Mouse (Mus musculus) lung, postnatal 0 days (tissue): Measurements from ENCODE around the gene B3glct. TPM values are rescaled to one million over a fixed set of nuclear protein-coding genes. Genes with fewer than 3 reads are reported as not detected.

Experiments used
- ATAC-seq: fragments of 200-750 bp; cut with Nextera tagmentation; 2 replicates; pipeline ENCODE4 v1.8.0; 2017; ENCODE audit warnings: moderate library complexity
- DNase-seq: peaks from one replicate; pipeline ENCODE4 v3.0.0-alpha.2; 2016; ENCODE audit warnings: low spot score
- H3K27ac ChIP-seq: fragments of 300-500 bp; sonication (generic); 2 replicates; pipeline ENCODE4 v1.5.1; 2014; ENCODE audit warnings: antibody characterized with exemption, mild to moderate bottlenecking, low read length, mixed read lengths
- H3K27me3 ChIP-seq: fragments of 300-500 bp; sonication (generic); replicated peaks from 2 replicates; pipeline ENCODE4 v1.6.1; 2014; ENCODE audit warnings: low read length, mixed read lengths; ENCODE audit not compliant: insufficient read depth
- H3K36me3 ChIP-seq: fragments of 300-500 bp; sonication (generic); 2 replicates; pipeline ENCODE4 v1.6.1; 2014; ENCODE audit warnings: low read length, mixed read lengths; ENCODE audit not compliant: insufficient read depth
- H3K4me1 ChIP-seq: fragments of 300-500 bp; sonication (generic); 2 replicates; pipeline ENCODE4 v1.6.1; 2014; ENCODE audit warnings: antibody characterized with exemption, low read depth, low read length, mixed read lengths; ENCODE audit not compliant: insufficient read depth
- H3K4me2 ChIP-seq: fragments of 300-500 bp; sonication (generic); replicated peaks from 2 replicates; pipeline ENCODE4 v1.6.1; 2014; ENCODE audit warnings: low read depth, mild to moderate bottlenecking, low read length, moderate library complexity, mixed read lengths
- H3K4me3 ChIP-seq: fragments of 300-500 bp; sonication (generic); 2 replicates; pipeline ENCODE4 v1.5.1; 2014; ENCODE audit warnings: low read depth, low read length
- H3K9ac ChIP-seq: fragments of 300-500 bp; sonication (generic); replicated peaks from 2 replicates; pipeline ENCODE4 v1.6.1; 2014; ENCODE audit warnings: low read depth, mild to moderate bottlenecking
- H3K9me3 ChIP-seq: fragments of 300-500 bp; sonication (generic); 2 replicates; pipeline ENCODE4 v1.6.1; 2016; ENCODE audit warnings: low read length, mixed read lengths
- CTCF ChIP-seq: IDR thresholded peaks from 2 replicates; pipeline ENCODE4 v1.5.1; 2016; ENCODE audit warnings: antibody characterized with exemption, mild to moderate bottlenecking
- EP300 ChIP-seq: IDR thresholded peaks from 2 replicates; pipeline ENCODE4 v1.6.1; 2016; ENCODE audit warnings: antibody characterized with exemption, mild to moderate bottlenecking, control low read depth
- WGBS: fragments of 180-500 bp; shearing (Covaris S2); extraction: QIAGEN DNeasy Blood & Tissue Kit; methylation state at CpG from one replicate; pipeline ENCODE4 v1.1.7; 2014; 5-methylcytosine and 5-hydroxymethylcytosine counted together
- polyA plus RNA-seq: library from polyadenylated mRNA; unstranded; fragments of >200 nt; fragmentation: Nextera tagmentation; extraction: Ambion mirVana; gene quantifications from 2 replicates; pipeline ENCODE4 v1.2.1, GENCODE M21; 2015

Gene B3glct
- polyA plus RNA-seq, 1 experiment from 2014 or later: 5.0 TPM

GRCm38 (mm10) chr5:149780411-149780810 is 102.4 kb downstream of the B3glct start:
- Histone ChIP-seq H3K4me1 (no peaks in the 10 kb centered on the region), H3K9me3 (no peaks in the 10 kb centered on the region), H3K9ac (no peak overlapping the region), H3K27me3 (no peaks in the 10 kb centered on the region), H3K4me2 (no peak overlapping the region), H3K4me3 (no peak overlapping the region), H3K27ac (no peak overlapping the region), H3K36me3 (no peaks in the 10 kb centered on the region)
- 96% methylated on average over 2 of the region's 2 CpGs for WGBS
- TF ChIP-seq CTCF: peak; percentile 53
- no peak for TF ChIP-seq EP300
- ATAC-seq (no peak), DNase-seq (no peak)

DNA sequence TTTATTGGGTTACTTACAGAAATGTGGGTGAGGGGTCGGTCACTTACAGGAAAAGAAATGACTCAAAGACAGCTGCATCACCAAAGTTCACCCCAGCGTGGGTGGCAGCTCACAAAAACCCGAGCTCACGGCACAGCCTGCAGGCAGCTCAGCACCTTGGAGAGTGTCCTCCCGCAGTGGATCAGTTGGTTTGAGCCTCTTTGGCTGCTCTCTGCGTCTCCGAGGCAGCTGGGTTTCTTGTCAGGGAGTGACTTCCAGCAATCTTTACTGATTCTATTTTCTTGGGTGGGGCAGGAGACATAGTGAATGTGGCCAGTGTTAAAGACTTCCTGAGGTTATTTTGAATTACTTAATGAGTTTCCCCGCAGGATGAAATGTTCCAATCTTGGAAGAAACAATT is 112.1 kb downstream of the B3glct start:
- no peak for ATAC-seq
- no peaks in the 10 kb centered on the region for H3K4me1 ChIP-seq
- TF ChIP-seq EP300 (no peak), CTCF (no peak)
- WGBS: 17% methylated on average over 8 of the region's 8 CpGs
- DNase-seq: no peak
- no peaks in the 10 kb centered on the region for H3K36me3 ChIP-seq
- H3K27ac ChIP-seq: no peak overlapping the region
- H3K27me3 ChIP-seq: no peaks in the 10 kb centered on the region
- no peak overlapping the region for H3K9ac ChIP-seq
- H3K4me2 ChIP-seq: no peak overlapping the region
- H3K9me3 ChIP-seq: no peaks in the 10 kb centered on the region
- H3K4me3 ChIP-seq: no peak overlapping the region

- Histone ChIP-seq H3K9ac (no peak overlapping the region), H3K4me3 (no peak overlapping the region), H3K36me3 (no peaks in the 10 kb centered on the region), H3K4me2 (no peak overlapping the region), H3K4me1 (no peaks in the 10 kb centered on the region), H3K27me3 (no peaks in the 10 kb centered on the region), H3K9me3 (no peaks in the 10 kb centered on the region), H3K27ac (no peak overlapping the region)
- TF ChIP-seq CTCF (no peak), EP300 (no peak)
- ATAC-seq: no peak
- no peak for DNase-seq
- 54% methylated on average over 2 of the region's 2 CpGs for WGBS
Observed at GRCm38 (mm10) chr5:149810071-149810470, 132.0 kb downstream of the B3glct start.

- DNase-seq: no peak
Observed at GRCm38 (mm10) chr5:149811835-149812234, 133.8 kb downstream of the B3glct start.

More at GRCm38 (mm10) chr5:149811835-149812234, 133.8 kb downstream of the B3glct start:
- no peak overlapping the region for H3K4me3 ChIP-seq
- 23% methylated on average over 6 of the region's 6 CpGs for WGBS
- H3K27ac ChIP-seq: no peak overlapping the region
- no peak for ATAC-seq
- H3K9ac ChIP-seq: no peak overlapping the region
- H3K4me2 ChIP-seq: no peak overlapping the region
- no peaks in the 10 kb centered on the region for H3K27me3 ChIP-seq
- H3K9me3 ChIP-seq: no peaks in the 10 kb centered on the region
- H3K4me1 ChIP-seq: no peaks in the 10 kb centered on the region
- no peaks in the 10 kb centered on the region for H3K36me3 ChIP-seq
- TF ChIP-seq EP300: no peak
- no peak for TF ChIP-seq CTCF

Other genes starting within 250 kb of the B3glct start
- 3.0 and 4.9 TPM in 2 replicates for gene Tex26, start 238.6 kb upstream of the B3glct start, polyA plus RNA-seq
- gene Wdr95, start 149.6 kb upstream of the B3glct start, polyA plus RNA-seq: 0.29 and 0.36 TPM in 2 replicates
- 7.3 and 14.7 TPM in 2 replicates for gene Hsph1, start 41.9 kb upstream of the B3glct start, polyA plus RNA-seq